Mouse (Mus musculus) lung, embryonic 16.5 days (tissue): ENCODE measurements around the gene Gdf7. TPM values are rescaled to one million over a fixed set of nuclear protein-coding genes. Genes with fewer than 3 reads are reported as not detected.

Experiments used
- ATAC-seq: fragments of 200-750 bp; cut with Nextera tagmentation; 2 replicates; pipeline ENCODE4 v1.8.0; 2017; ENCODE audit warnings: low read depth, mild to moderate bottlenecking, moderate library complexity
- H3K27ac ChIP-seq: fragments of 300-500 bp; sonication (generic); 2 replicates; pipeline ENCODE4 v1.5.1; 2014; ENCODE audit warnings: mild to moderate bottlenecking, control low read depth, low read length
- H3K27me3 ChIP-seq: fragments of 300-500 bp; sonication (generic); 2 replicates; pipeline ENCODE4 v1.6.1; 2014; ENCODE audit warnings: low read depth, low read length, mixed read lengths; ENCODE audit not compliant: control insufficient read depth, insufficient read depth
- H3K36me3 ChIP-seq: fragments of 300-500 bp; sonication (generic); 2 replicates; pipeline ENCODE4 v1.6.1; 2014; ENCODE audit warnings: low read length; ENCODE audit not compliant: control insufficient read depth, insufficient read depth
- H3K4me1 ChIP-seq: fragments of 300-500 bp; sonication (generic); replicated peaks from 2 replicates; pipeline ENCODE4 v1.6.1; 2014; ENCODE audit warnings: low read length, mixed read lengths; ENCODE audit not compliant: control insufficient read depth, insufficient read depth
- H3K4me2 ChIP-seq: fragments of 300-500 bp; sonication (generic); 2 replicates; pipeline ENCODE4 v1.6.1; 2014; ENCODE audit warnings: low read depth, low read length, control low read depth
- H3K4me3 ChIP-seq: fragments of 300-500 bp; sonication (generic); 2 replicates; pipeline ENCODE4 v1.5.1; 2014; ENCODE audit warnings: mild to moderate bottlenecking, low read length, control low read depth
- H3K9ac ChIP-seq: fragments of 300-500 bp; sonication (generic); 2 replicates; pipeline ENCODE4 v1.6.1; 2014; ENCODE audit warnings: low read length, control low read depth
- H3K9me3 ChIP-seq: fragments of 300-500 bp; sonication (generic); 2 replicates; pipeline ENCODE4 v1.6.1; 2016; ENCODE audit warnings: low read length; ENCODE audit not compliant: control insufficient read depth
- WGBS: fragments of 180-500 bp; shearing (Covaris S2); extraction: QIAGEN DNeasy Blood & Tissue Kit; methylation state at CpG from one replicate; pipeline ENCODE4 v1.1.7; 2014; 5-methylcytosine and 5-hydroxymethylcytosine counted together
- polyA plus RNA-seq: library from polyadenylated mRNA; unstranded; fragments of >200 nt; fragmentation: Nextera tagmentation; extraction: Ambion mirVana; gene quantifications from 2 replicates; pipeline ENCODE4 v1.2.1, GENCODE M21; 2015

The Gdf7 gene
- polyA plus RNA-seq, 1 experiment from 2014 or later, result not detected

DNA sequence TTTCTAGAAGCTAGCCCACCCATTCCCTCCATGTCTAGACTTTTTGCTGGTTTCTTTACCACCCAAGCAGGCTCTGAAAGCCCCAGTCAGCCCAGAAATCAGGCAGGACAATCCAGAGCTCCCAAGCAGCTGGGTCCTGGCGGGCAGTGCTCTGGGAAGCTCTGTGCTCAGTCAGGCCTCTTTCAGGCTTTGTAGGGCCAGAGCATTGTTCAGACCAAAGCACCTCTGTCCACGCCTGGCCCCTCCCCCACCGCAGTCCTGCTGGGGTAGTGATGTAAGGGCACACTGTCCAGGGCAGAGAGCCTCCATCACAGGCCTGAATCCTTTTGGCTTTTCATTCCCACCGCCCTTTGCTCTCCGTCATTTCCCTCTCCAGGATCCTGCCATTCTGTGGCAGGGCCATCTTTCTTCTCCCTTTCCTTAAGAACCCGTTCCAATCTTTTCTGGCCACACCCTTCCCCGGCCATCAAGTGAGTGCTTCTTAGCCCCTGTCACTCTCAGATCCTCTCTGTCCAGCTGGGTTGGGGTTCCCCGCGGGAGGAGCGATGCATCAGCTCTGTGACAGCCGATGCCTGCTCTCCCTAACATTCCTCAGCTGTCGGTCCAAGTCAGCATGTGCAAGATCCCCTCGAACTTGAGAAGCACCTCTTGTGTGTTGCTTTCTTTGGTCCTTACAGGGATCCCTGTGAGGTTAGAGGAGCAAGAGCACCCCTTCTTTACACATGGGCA is 38.0 kb upstream of the Gdf7 start:
- ATAC-seq, result peak; percentile 53
- WGBS, result 38% methylated on average over 13 of the region's 13 CpGs
- Histone ChIP-seq H3K4me2 (no peak overlapping the region), H3K36me3 (peaks cover 6% of the 10 kb centered on the region; the same call in 1 of the 2 replicates), H3K4me1 (peaks cover 20% of the 10 kb centered on the region), H3K4me3 (no peak overlapping the region), H3K9me3 (no peaks in the 10 kb centered on the region), H3K9ac (no peak overlapping the region), H3K27me3 (no peaks in the 10 kb centered on the region), H3K27ac (peak overlapping the region; percentile 10; the same call in 1 of the 2 replicates)

GRCm38 (mm10) chr12:8338918-8339317 is 37.2 kb upstream of the Gdf7 start:
- 78% methylated on average over 8 of the region's 8 CpGs for WGBS
- H3K9me3 ChIP-seq, result no peaks in the 10 kb centered on the region
- peaks cover 15% of the 10 kb centered on the region for H3K4me1 ChIP-seq
- H3K4me2 ChIP-seq, result no peak overlapping the region
- H3K4me3 ChIP-seq, result no peak overlapping the region
- peaks cover 6% of the 10 kb centered on the region; the same call in 1 of the 2 replicates for H3K36me3 ChIP-seq
- H3K27me3 ChIP-seq, result no peaks in the 10 kb centered on the region
- H3K27ac ChIP-seq, result no peak overlapping the region
- no peak for ATAC-seq
- H3K9ac ChIP-seq, result no peak overlapping the region

DNA sequence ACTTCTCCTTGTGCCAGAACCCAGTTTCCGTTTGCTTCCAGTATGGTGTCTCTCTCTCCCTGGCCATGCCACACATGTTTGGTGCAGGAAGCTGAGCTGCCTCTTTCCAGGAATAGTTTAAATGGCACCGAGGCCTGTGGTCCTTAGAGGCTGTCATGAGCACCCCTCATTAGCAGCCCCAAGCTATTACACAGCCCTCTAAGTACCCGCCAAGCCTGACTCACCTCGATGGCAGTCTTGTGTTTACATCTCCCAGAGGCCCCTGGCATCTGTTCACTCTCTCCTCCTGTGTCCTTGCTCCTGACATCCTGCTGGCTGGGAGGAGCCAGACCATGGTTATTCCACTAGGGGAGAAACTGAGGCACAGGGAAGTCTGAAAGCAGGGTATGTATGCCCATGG is 36.7 kb upstream of the Gdf7 start:
- WGBS, result 38% methylated on average over 4 of the region's 4 CpGs
- Histone ChIP-seq H3K4me1 (peaks cover 15% of the 10 kb centered on the region), H3K9me3 (no peaks in the 10 kb centered on the region), H3K27ac (no peak overlapping the region), H3K36me3 (peaks cover 6% of the 10 kb centered on the region; the same call in 1 of the 2 replicates), H3K4me3 (no peak overlapping the region), H3K27me3 (no peaks in the 10 kb centered on the region), H3K9ac (peak overlapping the region; percentile 9; the same call in 1 of the 2 replicates), H3K4me2 (no peak overlapping the region)
- ATAC-seq, result no peak

- Histone ChIP-seq H3K36me3 (peaks cover 6% of the 10 kb centered on the region; the same call in 1 of the 2 replicates), H3K4me2 (no peak overlapping the region), H3K4me1 (peaks cover 15% of the 10 kb centered on the region), H3K9ac (no peak overlapping the region), H3K27ac (no peak overlapping the region), H3K4me3 (no peak overlapping the region), H3K27me3 (no peaks in the 10 kb centered on the region), H3K9me3 (no peaks in the 10 kb centered on the region)
- no peak for ATAC-seq
- WGBS, result 59% methylated on average over 12 of the region's 12 CpGs
Measured at GRCm38 (mm10) chr12:8337286-8338060, 35.7 kb upstream of the Gdf7 start.

- no peaks in the 10 kb centered on the region for H3K27me3 ChIP-seq
- H3K9ac ChIP-seq, result no peak overlapping the region
- WGBS, result 75% methylated on average over 10 of the region's 10 CpGs
- H3K36me3 ChIP-seq, result peaks cover 4% of the 10 kb centered on the region; the same call in 1 of the 2 replicates
- H3K9me3 ChIP-seq, result no peaks in the 10 kb centered on the region
- ATAC-seq, result no peak
- H3K4me1 ChIP-seq, result peaks cover 22% of the 10 kb centered on the region
- no peak overlapping the region for H3K4me3 ChIP-seq
- no peak overlapping the region for H3K4me2 ChIP-seq
- no peak overlapping the region for H3K27ac ChIP-seq
Measured at GRCm38 (mm10) chr12:8336601-8337285, 35.0 kb upstream of the Gdf7 start.

- Histone ChIP-seq H3K27me3 (no peaks in the 10 kb centered on the region), H3K36me3 (peaks cover 4% of the 10 kb centered on the region; the same call in 1 of the 2 replicates), H3K4me1 (peaks cover 28% of the 10 kb centered on the region), H3K27ac (no peak overlapping the region), H3K9ac (no peak overlapping the region), H3K9me3 (no peaks in the 10 kb centered on the region), H3K4me2 (no peak overlapping the region), H3K4me3 (no peak overlapping the region)
- WGBS, result 93% methylated on average over 2 of the region's 2 CpGs
- no peak for ATAC-seq
Measured at GRCm38 (mm10) chr12:8335503-8335902, 33.7 kb upstream of the Gdf7 start.

GRCm38 (mm10) chr12:8334261-8334660 is 32.5 kb upstream of the Gdf7 start:
- peaks cover 7% of the 10 kb centered on the region; the same call in 1 of the 2 replicates for H3K36me3 ChIP-seq
- no peak overlapping the region for H3K9ac ChIP-seq
- H3K9me3 ChIP-seq, result no peaks in the 10 kb centered on the region
- ATAC-seq, result no peak
- 84% methylated on average over 4 of the region's 4 CpGs for WGBS
- no peaks in the 10 kb centered on the region for H3K27me3 ChIP-seq
- peaks cover 23% of the 10 kb centered on the region for H3K4me1 ChIP-seq
- H3K27ac ChIP-seq, result no peak overlapping the region
- no peak overlapping the region for H3K4me3 ChIP-seq
- no peak overlapping the region for H3K4me2 ChIP-seq

DNA sequence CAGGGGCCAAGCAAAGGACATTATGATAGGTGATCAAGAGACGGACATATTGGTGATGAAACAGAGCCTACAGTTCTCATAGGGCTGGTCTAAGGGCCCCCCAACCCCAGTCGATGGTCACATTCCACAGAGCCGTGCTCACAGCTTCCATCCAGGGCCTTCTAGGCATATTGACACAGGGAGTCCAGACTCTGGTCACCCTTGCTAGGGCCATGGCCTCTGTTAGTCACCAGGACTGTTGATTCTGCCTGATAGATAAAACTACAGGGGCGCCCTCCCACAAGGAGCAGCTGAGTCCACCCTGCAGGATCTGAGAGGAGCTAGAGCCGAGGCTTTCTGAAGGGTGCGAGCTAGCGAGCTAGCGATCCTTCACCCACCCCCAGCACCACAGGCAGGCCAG is 31.9 kb upstream of the Gdf7 start:
- WGBS, result 72% methylated on average over 8 of the region's 8 CpGs
- no peaks in the 10 kb centered on the region for H3K9me3 ChIP-seq
- no peak overlapping the region for H3K4me3 ChIP-seq
- no peaks in the 10 kb centered on the region for H3K27me3 ChIP-seq
- no peak overlapping the region for H3K4me2 ChIP-seq
- ATAC-seq, result no peak
- peaks cover 21% of the 10 kb centered on the region for H3K4me1 ChIP-seq
- H3K36me3 ChIP-seq, result peaks cover 7% of the 10 kb centered on the region; the same call in 1 of the 2 replicates
- H3K9ac ChIP-seq, result no peak overlapping the region
- no peak overlapping the region for H3K27ac ChIP-seq

DNA sequence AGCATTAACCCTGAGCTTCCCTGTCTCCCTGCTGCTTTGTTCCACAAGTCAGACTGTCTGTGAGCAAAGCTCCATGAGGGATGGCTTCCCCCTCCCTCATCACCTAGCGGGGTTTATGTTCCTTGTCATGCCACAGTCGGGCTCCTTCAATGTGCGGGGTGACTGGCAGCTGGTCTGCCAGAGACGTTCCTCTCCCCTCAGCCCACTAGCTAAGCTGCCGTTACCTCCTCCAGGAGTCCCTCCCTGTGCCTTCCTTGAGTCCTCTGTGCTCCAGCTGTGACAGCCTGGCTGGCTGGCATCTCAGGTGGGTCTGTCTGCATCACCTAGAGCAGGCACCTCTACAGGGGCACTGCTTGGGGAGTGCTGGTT is 30.4 kb upstream of the Gdf7 start:
- Histone ChIP-seq H3K27ac (no peak overlapping the region), H3K4me2 (no peak overlapping the region), H3K27me3 (no peaks in the 10 kb centered on the region), H3K36me3 (peaks cover 7% of the 10 kb centered on the region; the same call in 1 of the 2 replicates), H3K4me1 (peaks cover 23% of the 10 kb centered on the region), H3K9ac (no peak overlapping the region), H3K9me3 (no peaks in the 10 kb centered on the region), H3K4me3 (no peak overlapping the region)
- ATAC-seq, result no peak
- WGBS, result 55% methylated on average over 5 of the region's 5 CpGs
